Comparison of ENCODE assay signal across 16 mouse cellular contexts in genomic region chr9:3518645-3519044, GRCm38 (mm10). TPM values are rescaled to one million over a fixed set of nuclear protein-coding genes. Genes with fewer than 3 reads are reported as not detected.
DNase-seq lines count a peak whose midpoint lies in the region; ATAC-seq and TF ChIP-seq lines count a peak whose summit lies in the region.
"Had no signal": no experiment of that assay in that cellular context is flagged by ENCODE, and none has a peak within 500 bp of the region (broad histone marks: within the 10 kb centered on the region; RNA-seq: fewer than 3 reads in every experiment).

No protein-coding gene starts in this region.

- H3K4me2 ChIP-seq in intestine, postnatal 0 days (replicated peaks; ENCODE audit: low read depth): no peak overlapping the region
- H3K4me2 ChIP-seq in intestine, embryonic 16.5 days (ENCODE audit: low read depth, low read length): no peak overlapping the region
- H3K4me2 ChIP-seq in midbrain, embryonic 16.5 days (ENCODE audit: low read length): no peak overlapping the region
- H3K4me2 ChIP-seq: embryonic facial prominence, embryonic 13.5 days; intestine, embryonic 15.5 days had no signal

- ATAC-seq in intestine, postnatal 0 days: no peak
- no peak for ATAC-seq in intestine, embryonic 16.5 days
- peak; percentile 84; the same call in 1 of the 2 replicates for ATAC-seq in midbrain, embryonic 16.5 days
- ATAC-seq: activated CD4-positive, CD25-positive, alpha-beta regulatory T cell, adult 4 months; intestine, embryonic 15.5 days had no signal

- H3K4me3 ChIP-seq in intestine, postnatal 0 days (ENCODE audit: low read depth, low read length): no peak overlapping the region
- H3K4me3 ChIP-seq in intestine, embryonic 16.5 days (ENCODE audit: low read length): no peak overlapping the region
- no peak overlapping the region for H3K4me3 ChIP-seq in midbrain, embryonic 16.5 days (ENCODE audit: low read depth, low read length)
- no peak overlapping the region for H3K4me3 ChIP-seq in midbrain, embryonic 10.5 days
- H3K4me3 ChIP-seq: embryonic facial prominence, embryonic 13.5 days; intestine, embryonic 15.5 days; limb, embryonic 10.5 days had no signal

- H3K4me1 ChIP-seq in intestine, postnatal 0 days (replicated peaks; ENCODE audit: control insufficient read depth, insufficient read depth, low read length): no peaks in the 10 kb centered on the region
- H3K4me1 ChIP-seq in intestine, embryonic 16.5 days (ENCODE audit: control insufficient read depth, insufficient read depth, low read length): no peaks in the 10 kb centered on the region
- no peaks in the 10 kb centered on the region for H3K4me1 ChIP-seq in midbrain, embryonic 16.5 days (ENCODE audit: control insufficient read depth, insufficient read depth, low read length)
- H3K4me1 ChIP-seq in midbrain, embryonic 10.5 days: no peaks in the 10 kb centered on the region
- H3K4me1 ChIP-seq: embryonic facial prominence, embryonic 13.5 days; intestine, embryonic 15.5 days; limb, embryonic 10.5 days had no signal

- no peaks in the 10 kb centered on the region for H3K36me3 ChIP-seq in intestine, postnatal 0 days (ENCODE audit: control insufficient read depth, insufficient read depth)
- no peaks in the 10 kb centered on the region for H3K36me3 ChIP-seq in intestine, embryonic 16.5 days (ENCODE audit: control insufficient read depth, insufficient read depth, low read length)
- H3K36me3 ChIP-seq in midbrain, embryonic 16.5 days (ENCODE audit: control insufficient read depth, insufficient read depth, low read length): no peaks in the 10 kb centered on the region
- H3K36me3 ChIP-seq in midbrain, embryonic 10.5 days: no peaks in the 10 kb centered on the region
- H3K36me3 ChIP-seq: embryonic facial prominence, embryonic 13.5 days; G1E; intestine, embryonic 15.5 days; limb, embryonic 10.5 days had no signal

- WGBS in intestine, postnatal 0 days: 93% methylated on average over 1 of the region's 1 CpGs
- WGBS in intestine, embryonic 16.5 days: 89% methylated on average over 1 of the region's 1 CpGs
- 94% methylated on average over 1 of the region's 1 CpGs for WGBS in midbrain, embryonic 16.5 days
- 85% methylated on average over 1 of the region's 1 CpGs for WGBS in midbrain, embryonic 10.5 days

- DNase-seq in cerebellum, adult 9-10 months: peak; percentile 27
- DNase-seq in cerebellum, adult 11-12 months: no peak
- DNase-seq in midbrain, embryonic 10.5 days (ENCODE audit: low spot score): no peak
- no peak for DNase-seq in right cerebral cortex, postnatal 14 days
- DNase-seq in adrenal gland, postnatal 25 days: no peak
- DNase-seq: heart, postnatal 14 days had no signal

- TF ChIP-seq CTCF in intestine, postnatal 0 days (IDR thresholded peaks at IDR 0.05; ENCODE audit: low read depth): peak; percentile 22; the same call in 1 of the 2 replicates

- H3K27me3 ChIP-seq in intestine, postnatal 0 days (replicated peaks; ENCODE audit: control insufficient read depth, insufficient read depth, low read length): no peaks in the 10 kb centered on the region
- H3K27me3 ChIP-seq in intestine, embryonic 16.5 days (replicated peaks; ENCODE audit: control insufficient read depth, insufficient read depth, low read length): no peaks in the 10 kb centered on the region
- no peaks in the 10 kb centered on the region for H3K27me3 ChIP-seq in midbrain, embryonic 16.5 days (ENCODE audit: control insufficient read depth, insufficient read depth, low read depth, low read length)
- no peaks in the 10 kb centered on the region for H3K27me3 ChIP-seq in midbrain, embryonic 10.5 days (ENCODE audit: low read depth, poor library complexity, severe bottlenecking)
- H3K27me3 ChIP-seq: embryonic facial prominence, embryonic 13.5 days; intestine, embryonic 15.5 days had no signal

- no peaks in the 10 kb centered on the region for H3K9me3 ChIP-seq in intestine, postnatal 0 days (ENCODE audit: control insufficient read depth)
- H3K9me3 ChIP-seq in intestine, embryonic 16.5 days (ENCODE audit: control insufficient read depth, low read length): no peaks in the 10 kb centered on the region
- no peaks in the 10 kb centered on the region for H3K9me3 ChIP-seq in midbrain, embryonic 16.5 days (replicated peaks; ENCODE audit: control insufficient read depth, low read length, poor library complexity, severe bottlenecking)
- H3K9me3 ChIP-seq in midbrain, embryonic 10.5 days (replicated peaks): no peaks in the 10 kb centered on the region
- H3K9me3 ChIP-seq: embryonic facial prominence, embryonic 13.5 days; G1E; intestine, embryonic 15.5 days; limb, embryonic 10.5 days had no signal

- no peak overlapping the region for H3K27ac ChIP-seq in intestine, postnatal 0 days (ENCODE audit: low read depth, low read length)
- H3K27ac ChIP-seq in intestine, embryonic 16.5 days (ENCODE audit: low read length): no peak overlapping the region
- H3K27ac ChIP-seq in midbrain, embryonic 16.5 days (ENCODE audit: low read length): no peak overlapping the region
- no peak overlapping the region for H3K27ac ChIP-seq in midbrain, embryonic 10.5 days (replicated peaks)
- H3K27ac ChIP-seq: embryonic facial prominence, embryonic 13.5 days; intestine, embryonic 15.5 days; limb, embryonic 10.5 days had no signal

- H3K9ac ChIP-seq in intestine, postnatal 0 days (ENCODE audit: low read depth, low read length): no peak overlapping the region
- no peak overlapping the region for H3K9ac ChIP-seq in intestine, embryonic 16.5 days (ENCODE audit: low read depth, low read length)
- H3K9ac ChIP-seq in midbrain, embryonic 16.5 days (ENCODE audit: low read depth, low read length): no peak overlapping the region
- H3K9ac ChIP-seq: embryonic facial prominence, embryonic 13.5 days; intestine, embryonic 15.5 days had no signal

RNA-seq across cellular contexts. Expression of gene Gucy1a2, which starts 13.9 kb away (rescaled TPM):
- 0.25 and 0.31 TPM in 2 replicates for polyA plus RNA-seq in intestine, postnatal 0 days (2015; fragmentation: Nextera tagmentation; extraction: Ambion mirVana)
- 0.76 and 1.0 TPM in 2 replicates for polyA plus RNA-seq in intestine, embryonic 16.5 days (2015; fragmentation: Nextera tagmentation; extraction: Ambion mirVana)
- 4.6 and 5.2 TPM in 2 replicates for polyA plus RNA-seq in midbrain, embryonic 16.5 days (2015; fragmentation: Nextera tagmentation; extraction: Ambion mirVana)
- polyA plus RNA-seq in midbrain, embryonic 10.5 days (2016; fragmentation: Nextera tagmentation; extraction: Ambion mirVana): 3.3 and 4.0 TPM in 2 replicates
- 10.0 and 10.5 TPM in 2 replicates for total RNA-seq in adrenal gland, postnatal 25 days (2021)
- total RNA-seq: granulocyte monocyte progenitor cell, adult 5-6 weeks; megakaryocyte progenitor cell, adult 5-6 weeks had no signal
- polyA plus RNA-seq: activated CD4-positive, CD25-positive, alpha-beta regulatory T cell, adult 4 months; G1E had no signal
